In the genomic region with DNA sequence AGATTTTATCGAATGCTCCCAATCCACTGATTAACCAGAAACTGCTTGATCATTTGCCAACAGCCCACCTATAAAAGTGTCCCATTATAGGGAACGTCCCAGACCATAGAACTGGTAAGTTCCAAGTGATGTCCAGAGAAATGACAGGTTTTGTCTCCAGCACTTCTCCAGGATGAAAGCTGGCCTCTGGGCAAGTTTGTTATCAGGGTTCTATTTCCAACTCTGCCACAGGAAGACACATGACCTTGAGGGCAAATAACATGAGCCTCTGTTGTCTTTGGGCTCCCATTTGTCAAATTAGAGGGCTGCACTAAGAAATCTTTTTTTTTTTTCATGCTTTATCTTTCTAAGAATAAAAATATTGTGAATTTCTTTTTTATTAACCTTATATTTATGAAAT, we compare ENCODE assay signal across 14 mouse cellular contexts.
"Had no signal": no experiment of that assay in that cellular context is flagged by ENCODE, and none has a peak within 500 bp of the region (broad histone marks: within the 10 kb centered on the region; RNA-seq: fewer than 3 reads in every experiment).

No protein-coding gene starts in this region.

- H3K27me3 ChIP-seq: limb, embryonic 15.5 days; liver, embryonic 12.5 days; megakaryocyte, embryonic 14.5 days; stomach, embryonic 15.5 days had no signal

- H3K4me1 ChIP-seq: limb, embryonic 15.5 days; liver, embryonic 12.5 days; megakaryocyte, embryonic 14.5 days; stomach, embryonic 15.5 days had no signal

- H3K9me3 ChIP-seq: limb, embryonic 15.5 days; liver, embryonic 12.5 days; megakaryocyte, embryonic 14.5 days; stomach, embryonic 15.5 days had no signal

- ATAC-seq: liver, embryonic 12.5 days; midbrain, embryonic 16.5 days had no signal

- H3K36me3 ChIP-seq: limb, embryonic 15.5 days; liver, embryonic 12.5 days; stomach, embryonic 15.5 days had no signal

- H3K9ac ChIP-seq: limb, embryonic 15.5 days; liver, embryonic 12.5 days; lung, embryonic 14.5 days; stomach, embryonic 15.5 days had no signal

- DNase-seq: kidney, postnatal 14 days; lung, embryonic 14.5 days; lung, postnatal 14 days; right cerebral cortex, postnatal 14 days; thymus, adult 2 months; thymus, postnatal 25 days had no signal

- H3K4me2 ChIP-seq: limb, embryonic 15.5 days; liver, embryonic 12.5 days; lung, embryonic 14.5 days; midbrain, embryonic 11.5 days; stomach, embryonic 15.5 days had no signal

- H3K27ac ChIP-seq: left cerebral cortex, adult 2 months; limb, embryonic 15.5 days; liver, embryonic 12.5 days; macrophage; stomach, embryonic 15.5 days had no signal

- H3K4me3 ChIP-seq: left cerebral cortex, adult 2 months; limb, embryonic 15.5 days; liver, embryonic 12.5 days; megakaryocyte, embryonic 14.5 days; stomach, embryonic 15.5 days had no signal
